Mouse (Mus musculus): ENCODE results near the gene Pcdh19.

DNA sequence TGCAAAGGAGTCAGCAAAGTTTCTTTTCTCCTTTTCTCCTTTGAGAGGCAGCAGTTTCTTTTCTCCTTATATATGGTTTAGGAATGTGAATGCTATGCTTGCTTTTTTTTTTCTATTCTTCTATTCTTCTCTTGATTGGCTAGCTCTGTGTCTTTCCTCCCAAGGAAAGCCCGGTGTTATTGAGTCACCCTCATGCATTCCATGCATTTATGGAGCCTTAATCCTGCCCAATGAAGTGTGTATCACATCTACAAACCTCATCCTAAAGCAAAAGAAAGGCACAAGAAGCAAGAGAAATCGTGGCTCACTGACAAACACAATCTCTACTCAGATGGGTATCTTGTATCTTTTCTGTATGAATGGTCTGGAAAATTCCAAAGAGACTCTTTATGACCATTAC, 41.0 kb downstream of the Pcdh19 start:
- TF ChIP-seq CTCF (IDR thresholded peaks at IDR 0.05; ENCODE audit: insufficient read depth, low read length), result no peak
- no peak for TF ChIP-seq POLR2A (IDR thresholded peaks at IDR 0.05; ENCODE audit: borderline replicate concordance, extremely low read depth, low read depth, low read length)

Measured in lung, adult 2 months (tissue).